Mouse (Mus musculus) heart, adult 2 months (tissue): ENCODE data around the gene Icosl. TPM values are rescaled to one million over a fixed set of nuclear protein-coding genes. Genes with fewer than 3 reads are reported as not detected.
A peak's percentile ranks its signal among the peaks of the same experiment; 100 is the strongest.

Experiments used
- DNase-seq, 2 experiments: peaks; one replicate each; pipeline ENCODE4 v3.0.0; 2021
- H3K27ac ChIP-seq: fragments of 200-600 bp; 2 replicates; pipeline ENCODE4 v1.8.1; 2022
- H3K27me3 ChIP-seq: fragments of 200-500 bp; 2 replicates; pipeline ENCODE4 v1.6.1; 2012; ENCODE audit warnings: mild to moderate bottlenecking, low read length, inconsistent platforms, mixed read lengths; ENCODE audit not compliant: control insufficient read depth, insufficient read depth
- H3K36me3 ChIP-seq: fragments of 200-500 bp; 2 replicates; pipeline ENCODE4 v1.6.1; 2012; ENCODE audit warnings: low read length, inconsistent platforms; ENCODE audit not compliant: control insufficient read depth, insufficient read depth
- H3K4me1 ChIP-seq: fragments of 200-500 bp; 2 replicates; pipeline ENCODE4 v1.6.1; 2011; ENCODE audit warnings: low read length; ENCODE audit not compliant: control insufficient read depth, insufficient read depth
- H3K4me3 ChIP-seq: fragments of 200-600 bp; 2 replicates; pipeline ENCODE4 v1.8.1; 2022
- H3K79me2 ChIP-seq: fragments of 200-500 bp; replicated peaks from 2 replicates; pipeline ENCODE4 v1.6.1; 2012; ENCODE audit warnings: mild to moderate bottlenecking, inconsistent platforms, low read length, moderate library complexity, mixed read lengths; ENCODE audit not compliant: control insufficient read depth, insufficient read depth
- H3K9ac ChIP-seq: fragments of 200-500 bp; 2 replicates; pipeline ENCODE4 v1.6.1; 2012; ENCODE audit warnings: low read depth, mild to moderate bottlenecking, control low read depth, inconsistent platforms, low read length, mixed read lengths
- CTCF ChIP-seq: fragments of 200-600 bp; IDR thresholded peaks from 2 replicates; pipeline ENCODE4 v1.8.1; 2022; ENCODE audit warnings: antibody characterized with exemption, mild to moderate bottlenecking, moderate library complexity
- EP300 ChIP-seq: fragments of 200-500 bp; IDR thresholded peaks from 2 replicates; pipeline ENCODE4 v1.6.1; 2011; ENCODE audit warnings: low read depth, low read length, control low read depth; ENCODE audit not compliant: insufficient read depth
- POLR2A ChIP-seq: fragments of 200-500 bp; IDR thresholded peaks from 2 replicates; pipeline ENCODE4 v1.6.1; 2011; ENCODE audit warnings: mild to moderate bottlenecking, low read depth, low read length, control low read depth; ENCODE audit not compliant: insufficient read depth
- WGBS: fragments of 180-500 bp; shearing (Covaris S2); methylation state at CpG from one replicate; pipeline ENCODE4 v1.1.7; 2018; 5-methylcytosine and 5-hydroxymethylcytosine counted together
- intact Hi-C: fragments of 180-260 bp; cut with DNase I; formaldehyde crosslinking; loops from one replicate; pipeline ENCODE4 v1.15.1; 2025
- polyA plus RNA-seq: library from polyadenylated mRNA; depleted of rRNA; stranded (reverse); fragments of >200 nt; gene quantifications from 2 replicates; pipeline ENCODE4 v1.2.3, GENCODE M21; 2012
- total RNA-seq, 2 experiments: library from RNA; stranded (reverse); gene quantifications; 2 replicates each; pipeline ENCODE4 v1.2.3; 2021

The Icosl gene
- total and polyA plus RNA-seq, 3 experiments, result 5.8 to 8.4 (median 7.6) TPM

GRCm38 (mm10) chr10:78046388-78046787, 22.7 kb upstream of the Icosl start:
- DNase-seq, result no peak
- Histone ChIP-seq H3K27ac (no peak overlapping the region), H3K36me3 (no peaks in the 10 kb centered on the region), H3K79me2 (no peaks in the 10 kb centered on the region), H3K27me3 (no peaks in the 10 kb centered on the region), H3K9ac (no peak overlapping the region), H3K4me3 (no peak overlapping the region), H3K4me1 (no peaks in the 10 kb centered on the region)
- TF ChIP-seq POLR2A (no peak), CTCF (no peak), EP300 (no peak)
- intact Hi-C loops, result no loop called here
- 89% methylated on average over 4 of the region's 4 CpGs for WGBS

GRCm38 (mm10) chr10:78048061-78048730, 20.9 kb upstream of the Icosl start:
- 72% methylated on average over 10 of the region's 10 CpGs for WGBS
- Histone ChIP-seq H3K27ac (no peak overlapping the region), H3K4me1 (no peaks in the 10 kb centered on the region), H3K9ac (no peak overlapping the region), H3K79me2 (no peaks in the 10 kb centered on the region), H3K27me3 (no peaks in the 10 kb centered on the region), H3K36me3 (no peaks in the 10 kb centered on the region), H3K4me3 (no peak overlapping the region)
- intact Hi-C loops, result no loop called here
- no peak for DNase-seq
- TF ChIP-seq EP300, result no peak
- TF ChIP-seq POLR2A, result no peak
- TF ChIP-seq CTCF, result no peak

DNA sequence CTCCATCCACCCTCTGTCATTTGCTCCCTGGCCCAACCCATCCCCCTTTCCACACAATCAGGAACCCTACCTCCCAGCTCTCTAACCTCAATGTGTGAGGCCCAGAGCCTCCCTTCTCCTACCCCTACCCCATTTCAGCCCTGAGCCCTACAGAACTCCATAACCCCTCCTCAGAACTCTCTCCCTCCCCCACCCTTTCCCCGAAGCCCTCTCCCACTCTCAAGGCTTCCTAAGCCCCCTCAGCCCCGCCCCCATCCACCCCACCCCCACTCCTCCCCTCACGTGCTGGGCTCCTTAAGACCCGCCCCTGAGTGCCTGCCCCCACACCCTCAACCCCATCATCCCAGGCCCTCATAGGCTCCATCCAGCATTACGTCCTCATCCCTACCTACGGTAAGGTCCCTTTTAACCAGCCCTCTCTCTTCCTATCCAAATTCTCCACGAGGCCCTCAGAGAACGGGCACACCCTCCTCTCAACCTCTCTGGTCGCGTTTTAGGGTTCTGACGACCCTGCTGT, 19.5 kb upstream of the Icosl start:
- DNase-seq, result no peak
- TF ChIP-seq POLR2A, result no peak
- TF ChIP-seq CTCF, result no peak
- TF ChIP-seq EP300, result no peak
- 39% methylated on average over 11 of the region's 11 CpGs for WGBS
- Histone ChIP-seq H3K79me2 (no peaks in the 10 kb centered on the region), H3K4me1 (no peaks in the 10 kb centered on the region), H3K27me3 (no peaks in the 10 kb centered on the region), H3K27ac (no peak overlapping the region), H3K36me3 (no peaks in the 10 kb centered on the region), H3K9ac (no peak overlapping the region), H3K4me3 (no peak overlapping the region)
- intact Hi-C loops, result no loop called here

- peaks cover 1% of the 10 kb centered on the region; the same call in 1 of the 2 replicates for H3K4me1 ChIP-seq
- H3K27me3 ChIP-seq, result no peaks in the 10 kb centered on the region
- no peak overlapping the region for H3K4me3 ChIP-seq
- H3K9ac ChIP-seq, result no peak overlapping the region
- no peaks in the 10 kb centered on the region for H3K36me3 ChIP-seq
- intact Hi-C loops, result no loop called here
- peak in 1 of 2 experiments; percentile 58 for DNase-seq
- H3K27ac ChIP-seq, result no peak overlapping the region
- TF ChIP-seq POLR2A, result no peak
- TF ChIP-seq CTCF, result no peak
- 0 out of 2 replicates have a peak, but pooled peaks have one; percentile 7 for TF ChIP-seq EP300
- 64% methylated on average over 19 of the region's 19 CpGs for WGBS
- H3K79me2 ChIP-seq, result no peaks in the 10 kb centered on the region
Observed at GRCm38 (mm10) chr10:78054633-78055565, 14.2 kb upstream of the Icosl start.

GRCm38 (mm10) chr10:78057056-78057455, 12.0 kb upstream of the Icosl start:
- Histone ChIP-seq H3K9ac (no peak overlapping the region), H3K4me1 (peaks cover 1% of the 10 kb centered on the region; the same call in 1 of the 2 replicates), H3K4me3 (no peak overlapping the region), H3K36me3 (no peaks in the 10 kb centered on the region), H3K27me3 (no peaks in the 10 kb centered on the region), H3K79me2 (no peaks in the 10 kb centered on the region), H3K27ac (no peak overlapping the region)
- DNase-seq, result no peak
- WGBS, result 86% methylated on average over 8 of the region's 8 CpGs
- TF ChIP-seq CTCF (no peak), POLR2A (no peak), EP300 (no peak)
- intact Hi-C loops, result no loop called here

DNA sequence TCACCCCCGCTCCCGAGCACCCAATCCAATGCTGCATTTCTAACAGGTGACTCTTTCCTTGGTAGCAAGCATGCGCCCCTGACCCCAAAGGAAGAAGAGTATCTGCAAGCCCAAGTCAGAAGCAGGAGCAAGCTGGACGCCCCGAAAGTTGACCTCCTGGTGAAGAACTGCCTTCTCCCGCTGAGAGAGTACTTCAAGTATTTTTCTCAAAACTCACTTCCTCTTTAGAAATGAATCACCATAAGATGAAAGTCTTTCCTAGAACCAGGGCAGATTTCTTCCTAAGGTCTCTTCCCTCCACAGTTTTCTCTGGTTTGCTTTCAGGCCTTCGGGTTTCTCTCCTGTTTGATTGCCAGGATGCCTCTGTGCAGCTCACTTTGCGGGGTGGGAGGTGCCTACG, 6.0 kb upstream of the Icosl start:
- no peak overlapping the region for H3K9ac ChIP-seq
- H3K27me3 ChIP-seq, result no peaks in the 10 kb centered on the region
- no peaks in the 10 kb centered on the region for H3K36me3 ChIP-seq
- intact Hi-C loops, result no loop called here
- no peak for TF ChIP-seq POLR2A
- no peak for TF ChIP-seq CTCF
- no peak for TF ChIP-seq EP300
- 70% methylated on average over 9 of the region's 9 CpGs for WGBS
- H3K27ac ChIP-seq, result no peak overlapping the region
- H3K79me2 ChIP-seq, result no peaks in the 10 kb centered on the region
- H3K4me3 ChIP-seq, result no peak overlapping the region
- no peak for DNase-seq
- no peaks in the 10 kb centered on the region for H3K4me1 ChIP-seq
